Comparison of ENCODE assay signal across 21 mouse cellular contexts in genomic region chr11:69908645-69909044, GRCm38 (mm10). TPM values are rescaled to one million over a fixed set of nuclear protein-coding genes. Genes with fewer than 3 reads are reported as not detected.
DNase-seq lines count a peak whose midpoint lies in the region; ATAC-seq lines count a peak whose summit lies in the region.
"Had no signal": no experiment of that assay in that cellular context is flagged by ENCODE, and none has a peak within 500 bp of the region (broad histone marks: within the 10 kb centered on the region; RNA-seq: fewer than 3 reads in every experiment).

No protein-coding gene starts in this region.

- peaks cover 98% of the 10 kb centered on the region for H3K36me3 ChIP-seq in embryonic facial prominence, embryonic 13.5 days
- peaks cover 100% of the 10 kb centered on the region for H3K36me3 ChIP-seq in embryonic facial prominence, embryonic 10.5 days (replicated peaks)
- peaks cover 79% of the 10 kb centered on the region for H3K36me3 ChIP-seq in liver, embryonic 11.5 days (ENCODE audit: control insufficient read depth, insufficient read depth, low read length)
- peaks cover 99% of the 10 kb centered on the region for H3K36me3 ChIP-seq in liver, embryonic 12.5 days
- peaks cover 97% of the 10 kb centered on the region for H3K36me3 ChIP-seq in heart, embryonic 12.5 days

- WGBS in embryonic facial prominence, embryonic 13.5 days, result 96% methylated on average over 11 of the region's 11 CpGs
- WGBS in embryonic facial prominence, embryonic 10.5 days, result 94% methylated on average over 11 of the region's 11 CpGs
- WGBS in liver, embryonic 11.5 days, result 95% methylated on average over 11 of the region's 11 CpGs
- WGBS in liver, embryonic 12.5 days (ENCODE audit: insufficient replicate concordance), result 88% methylated on average over 11 of the region's 11 CpGs
- 96% methylated on average over 11 of the region's 11 CpGs for WGBS in heart, embryonic 12.5 days

- ATAC-seq in embryonic facial prominence, embryonic 13.5 days (ENCODE audit: insufficient number of reproducible peaks, insufficient read depth, low FRiP score, low TSS enrichment, low read depth), result no peak
- no peak for ATAC-seq in liver, embryonic 11.5 days (replicated peaks; ENCODE audit: low FRiP score)
- ATAC-seq in liver, embryonic 12.5 days, result no peak
- ATAC-seq in heart, embryonic 12.5 days (ENCODE audit: insufficient number of reproducible peaks, low FRiP score), result no peak
- ATAC-seq: forebrain, embryonic 13.5 days; forebrain, postnatal 0 days had no signal

- H3K4me3 ChIP-seq in embryonic facial prominence, embryonic 13.5 days, result no peak overlapping the region
- no peak overlapping the region for H3K4me3 ChIP-seq in embryonic facial prominence, embryonic 10.5 days
- H3K4me3 ChIP-seq in liver, embryonic 11.5 days (ENCODE audit: low read depth, low read length), result peak overlapping the region; percentile 6; the same call in 1 of the 2 replicates
- H3K4me3 ChIP-seq in liver, embryonic 12.5 days, result no peak overlapping the region
- H3K4me3 ChIP-seq in heart, embryonic 12.5 days, result no peak overlapping the region
- H3K4me3 ChIP-seq: forebrain, embryonic 13.5 days; gastrocnemius, adult 2 months; heart, embryonic 10.5 days; heart, embryonic 15.5 days; hindbrain, embryonic 10.5 days had no signal

- H3K4me1 ChIP-seq in embryonic facial prominence, embryonic 13.5 days, result peaks cover 9% of the 10 kb centered on the region
- H3K4me1 ChIP-seq in embryonic facial prominence, embryonic 10.5 days, result peaks cover 12% of the 10 kb centered on the region
- H3K4me1 ChIP-seq in liver, embryonic 11.5 days (replicated peaks; ENCODE audit: control insufficient read depth, insufficient read depth, low read length), result no peaks in the 10 kb centered on the region
- peaks cover 15% of the 10 kb centered on the region for H3K4me1 ChIP-seq in liver, embryonic 12.5 days
- peaks cover 7% of the 10 kb centered on the region for H3K4me1 ChIP-seq in heart, embryonic 12.5 days (replicated peaks)

- H3K27ac ChIP-seq in embryonic facial prominence, embryonic 13.5 days, result no peak overlapping the region
- H3K27ac ChIP-seq in embryonic facial prominence, embryonic 10.5 days (replicated peaks), result no peak overlapping the region
- H3K27ac ChIP-seq in liver, embryonic 11.5 days (ENCODE audit: low read depth, low read length), result no peak overlapping the region
- H3K27ac ChIP-seq in liver, embryonic 12.5 days, result no peak overlapping the region
- H3K27ac ChIP-seq in heart, embryonic 12.5 days (ENCODE audit: poor library complexity, severe bottlenecking), result no peak overlapping the region
- H3K27ac ChIP-seq: forebrain, embryonic 13.5 days; gastrocnemius, adult 2 months; heart, embryonic 10.5 days; heart, embryonic 15.5 days; hindbrain, embryonic 10.5 days; hindbrain, embryonic 14.5 days had no signal

- no peak overlapping the region for H3K4me2 ChIP-seq in embryonic facial prominence, embryonic 13.5 days
- H3K4me2 ChIP-seq in liver, embryonic 11.5 days, result no peak overlapping the region
- H3K4me2 ChIP-seq in liver, embryonic 12.5 days, result no peak overlapping the region
- no peak overlapping the region for H3K4me2 ChIP-seq in heart, embryonic 12.5 days
- H3K4me2 ChIP-seq: forebrain, embryonic 13.5 days; heart, embryonic 15.5 days; hindbrain, embryonic 14.5 days had no signal

- DNase-seq in embryonic facial prominence, embryonic 10.5 days (ENCODE audit: low spot score), result no peak
- DNase-seq in liver, embryonic 11.5 days (ENCODE audit: low spot score), result no peak
- DNase-seq in kidney, postnatal 10 days, result peak; percentile 90
- DNase-seq in kidney, postnatal 4 days, result peak; percentile 67 to 81
- DNase-seq in retina, postnatal 1 day, result no peak
- DNase-seq: adrenal gland, postnatal 10 days; cerebellum, adult 11 months; cerebellum, adult 9-10 months; forebrain, postnatal 0 days; gastrocnemius, adult 2 months; gastrocnemius, postnatal 25 days; heart, adult 18-20 months; heart, postnatal 14 days had no signal

- H3K9me3 ChIP-seq in embryonic facial prominence, embryonic 13.5 days, result no peaks in the 10 kb centered on the region
- no peaks in the 10 kb centered on the region for H3K9me3 ChIP-seq in embryonic facial prominence, embryonic 10.5 days
- H3K9me3 ChIP-seq in liver, embryonic 11.5 days (ENCODE audit: control insufficient read depth, low read length), result no peaks in the 10 kb centered on the region
- no peaks in the 10 kb centered on the region for H3K9me3 ChIP-seq in liver, embryonic 12.5 days (replicated peaks)
- no peaks in the 10 kb centered on the region for H3K9me3 ChIP-seq in heart, embryonic 12.5 days (replicated peaks)
- H3K9me3 ChIP-seq: forebrain, embryonic 13.5 days; heart, embryonic 10.5 days; heart, embryonic 15.5 days; hindbrain, embryonic 10.5 days had no signal

- H3K27me3 ChIP-seq in embryonic facial prominence, embryonic 13.5 days, result no peaks in the 10 kb centered on the region
- H3K27me3 ChIP-seq in embryonic facial prominence, embryonic 10.5 days (replicated peaks; ENCODE audit: low read depth, poor library complexity, severe bottlenecking), result no peaks in the 10 kb centered on the region
- no peaks in the 10 kb centered on the region for H3K27me3 ChIP-seq in liver, embryonic 11.5 days (replicated peaks; ENCODE audit: control insufficient read depth, insufficient read depth, low read length)
- no peaks in the 10 kb centered on the region for H3K27me3 ChIP-seq in liver, embryonic 12.5 days (replicated peaks)
- H3K27me3 ChIP-seq in heart, embryonic 12.5 days (replicated peaks), result no peaks in the 10 kb centered on the region
- H3K27me3 ChIP-seq: forebrain, embryonic 13.5 days; heart, embryonic 15.5 days had no signal

- H3K9ac ChIP-seq in embryonic facial prominence, embryonic 13.5 days, result peak overlapping the region; percentile 40; the same call in 1 of the 2 replicates
- no peak overlapping the region for H3K9ac ChIP-seq in liver, embryonic 11.5 days (ENCODE audit: low read depth, low read length)
- no peak overlapping the region for H3K9ac ChIP-seq in liver, embryonic 12.5 days
- no peak overlapping the region for H3K9ac ChIP-seq in heart, embryonic 12.5 days
- H3K9ac ChIP-seq: forebrain, embryonic 13.5 days; forebrain, postnatal 0 days; heart, embryonic 15.5 days; hindbrain, embryonic 14.5 days had no signal

RNA-seq across cellular contexts. Expression of gene Gps2, which starts 5.0 kb away (rescaled TPM):
- 79.5 and 85.5 TPM in 2 replicates for polyA plus RNA-seq in embryonic facial prominence, embryonic 13.5 days (2015; fragmentation: Nextera tagmentation; extraction: Ambion mirVana)
- 87.6 and 89.1 TPM in 2 replicates for polyA plus RNA-seq in embryonic facial prominence, embryonic 10.5 days (2016; fragmentation: Nextera tagmentation; extraction: Ambion mirVana)
- 121 and 130 TPM in 2 replicates for polyA plus RNA-seq in liver, embryonic 11.5 days (2014; fragmentation: Nextera tagmentation; extraction: Ambion mirVana)
- 125 TPM in 2 replicates for polyA plus RNA-seq in liver, embryonic 12.5 days (2016; fragmentation: Nextera tagmentation; extraction: Ambion mirVana)
- polyA plus RNA-seq in heart, embryonic 12.5 days (2016; fragmentation: Nextera tagmentation; extraction: Ambion mirVana), result 49.2 and 50.6 TPM in 2 replicates

RNA-seq across cellular contexts. Expression of gene Neurl4, which starts 7.8 kb away (rescaled TPM):
- polyA plus RNA-seq in embryonic facial prominence, embryonic 13.5 days (2015; fragmentation: Nextera tagmentation; extraction: Ambion mirVana), result 12.3 and 12.6 TPM in 2 replicates
- polyA plus RNA-seq in embryonic facial prominence, embryonic 10.5 days (2016; fragmentation: Nextera tagmentation; extraction: Ambion mirVana), result 10.9 and 11.1 TPM in 2 replicates
- polyA plus RNA-seq in liver, embryonic 11.5 days (2014; fragmentation: Nextera tagmentation; extraction: Ambion mirVana), result 9.5 and 10.5 TPM in 2 replicates
- polyA plus RNA-seq in liver, embryonic 12.5 days (2016; fragmentation: Nextera tagmentation; extraction: Ambion mirVana), result 4.5 and 5.7 TPM in 2 replicates
- 7.6 and 9.2 TPM in 2 replicates for polyA plus RNA-seq in heart, embryonic 12.5 days (2016; fragmentation: Nextera tagmentation; extraction: Ambion mirVana)

RNA-seq across cellular contexts. Expression of gene 2810408A11Rik, which starts 7.9 kb away (rescaled TPM):
- polyA plus RNA-seq in embryonic facial prominence, embryonic 13.5 days (2015; fragmentation: Nextera tagmentation; extraction: Ambion mirVana), result 14.8 and 15.6 TPM in 2 replicates
- polyA plus RNA-seq in embryonic facial prominence, embryonic 10.5 days (2016; fragmentation: Nextera tagmentation; extraction: Ambion mirVana), result 14.7 and 14.8 TPM in 2 replicates
- 3.2 and 4.0 TPM in 2 replicates for polyA plus RNA-seq in liver, embryonic 11.5 days (2014; fragmentation: Nextera tagmentation; extraction: Ambion mirVana)
- polyA plus RNA-seq in liver, embryonic 12.5 days (2016; fragmentation: Nextera tagmentation; extraction: Ambion mirVana), result 2.3 TPM in 2 replicates
- 4.7 and 5.2 TPM in 2 replicates for polyA plus RNA-seq in heart, embryonic 12.5 days (2016; fragmentation: Nextera tagmentation; extraction: Ambion mirVana)

RNA-seq across cellular contexts. Expression of gene Eif5a, which starts 13.1 kb away (rescaled TPM):
- polyA plus RNA-seq in embryonic facial prominence, embryonic 13.5 days (2015; fragmentation: Nextera tagmentation; extraction: Ambion mirVana), result 1,558 and 1,689 TPM in 2 replicates
- polyA plus RNA-seq in embryonic facial prominence, embryonic 10.5 days (2016; fragmentation: Nextera tagmentation; extraction: Ambion mirVana), result 2,818 and 3,035 TPM in 2 replicates
- 2,995 and 3,090 TPM in 2 replicates for polyA plus RNA-seq in liver, embryonic 11.5 days (2014; fragmentation: Nextera tagmentation; extraction: Ambion mirVana)
- 2,199 and 2,266 TPM in 2 replicates for polyA plus RNA-seq in liver, embryonic 12.5 days (2016; fragmentation: Nextera tagmentation; extraction: Ambion mirVana)
- polyA plus RNA-seq in heart, embryonic 12.5 days (2016; fragmentation: Nextera tagmentation; extraction: Ambion mirVana), result 1,286 and 1,307 TPM in 2 replicates

RNA-seq across cellular contexts. Expression of gene Acap1, which starts 13.3 kb away (rescaled TPM):
- 0.74 and 1.6 TPM in 2 replicates for polyA plus RNA-seq in embryonic facial prominence, embryonic 13.5 days (2015; fragmentation: Nextera tagmentation; extraction: Ambion mirVana)
- 1.3 and 1.5 TPM in 2 replicates for polyA plus RNA-seq in embryonic facial prominence, embryonic 10.5 days (2016; fragmentation: Nextera tagmentation; extraction: Ambion mirVana)
- polyA plus RNA-seq in liver, embryonic 11.5 days (2014; fragmentation: Nextera tagmentation; extraction: Ambion mirVana), result 8.6 and 8.7 TPM in 2 replicates
- 7.6 and 8.1 TPM in 2 replicates for polyA plus RNA-seq in liver, embryonic 12.5 days (2016; fragmentation: Nextera tagmentation; extraction: Ambion mirVana)
- 10.3 and 11.2 TPM in 2 replicates for polyA plus RNA-seq in heart, embryonic 12.5 days (2016; fragmentation: Nextera tagmentation; extraction: Ambion mirVana)

Comparison
In these comparisons a context has a peak if more than half of its experiments do, and no peak if none do; other contexts are left out.
1. DNase-seq: peak in kidney, postnatal 10 days (single experiment) and kidney, postnatal 4 days (2 of 2); none in embryonic facial prominence, embryonic 10.5 days (single experiment), liver, embryonic 11.5 days (single experiment) and retina, postnatal 1 day (single experiment).